Mouse (Mus musculus) cerebellum, adult 2 months (tissue): ENCODE data around the gene Mettl7a2. TPM values are rescaled to one million over a fixed set of nuclear protein-coding genes. Genes with fewer than 3 reads are reported as not detected.
"Not testable (repeated sequence)": the region's sequence is repeated elsewhere in the genome, so short reads cannot be mapped to it uniquely, and the experiment has no call there.

ENCODE experiments used
- DNase-seq, 2 experiments: peaks; one replicate each; pipeline ENCODE4 v3.0.0; 2021
- H3K27ac ChIP-seq: fragments of 200-500 bp; 2 replicates; pipeline ENCODE4 v1.5.1; 2012; ENCODE audit warnings: low read length, control low read depth, inconsistent platforms; ENCODE audit not compliant: insufficient read depth
- H3K27me3 ChIP-seq: fragments of 200-500 bp; 2 replicates; pipeline ENCODE4 v1.6.1; 2012; ENCODE audit warnings: inconsistent platforms, mild to moderate bottlenecking, low read length, moderate library complexity; ENCODE audit not compliant: control insufficient read depth, insufficient read depth
- H3K4me1 ChIP-seq: fragments of 200-500 bp; 2 replicates; pipeline ENCODE4 v1.6.1; 2011; ENCODE audit warnings: low read length; ENCODE audit not compliant: control insufficient read depth, insufficient read depth
- H3K4me3 ChIP-seq: fragments of 200-500 bp; replicated peaks from 2 replicates; pipeline ENCODE3; 2011; ENCODE audit warnings: mild to moderate bottlenecking, low read depth, low read length, control low read depth; ENCODE audit not compliant: insufficient read depth
- CTCF ChIP-seq: fragments of 200-500 bp; IDR thresholded peaks from 2 replicates; pipeline ENCODE4 v1.5.1; 2011; ENCODE audit warnings: low read depth, mild to moderate bottlenecking, control low read depth, low read length, moderate library complexity, borderline replicate concordance; ENCODE audit not compliant: insufficient read depth
- POLR2A ChIP-seq: fragments of 200-500 bp; IDR thresholded peaks from 2 replicates; pipeline ENCODE4 v1.6.1; 2011; ENCODE audit warnings: low read length, control low read depth, borderline replicate concordance; ENCODE audit not compliant: insufficient read depth
- WGBS: fragments of 180-500 bp; shearing (Covaris S2); methylation state at CpG from one replicate; pipeline ENCODE4 v1.1.7; 2018; 5-methylcytosine and 5-hydroxymethylcytosine counted together
- polyA plus RNA-seq: library from polyadenylated mRNA; depleted of rRNA; stranded (reverse); fragments of >200 nt; gene quantifications from 2 replicates; pipeline ENCODE4 v1.2.3, GENCODE M21; 2012

Gene Mettl7a2
- polyA plus RNA-seq, 1 experiment = not detected

GRCm38 (mm10) chr15:100349496-100349895 is 3.5 kb upstream of the Mettl7a2 start:
- no peaks in the 10 kb centered on the region for H3K27me3 ChIP-seq
- H3K27ac ChIP-seq = no peak overlapping the region
- no peak overlapping the region for H3K4me3 ChIP-seq
- no peak for TF ChIP-seq CTCF
- TF ChIP-seq POLR2A = no peak
- 63% methylated on average over 2 of the region's 2 CpGs for WGBS
- H3K4me1 ChIP-seq = no peaks in the 10 kb centered on the region
- no peak for DNase-seq

DNA sequence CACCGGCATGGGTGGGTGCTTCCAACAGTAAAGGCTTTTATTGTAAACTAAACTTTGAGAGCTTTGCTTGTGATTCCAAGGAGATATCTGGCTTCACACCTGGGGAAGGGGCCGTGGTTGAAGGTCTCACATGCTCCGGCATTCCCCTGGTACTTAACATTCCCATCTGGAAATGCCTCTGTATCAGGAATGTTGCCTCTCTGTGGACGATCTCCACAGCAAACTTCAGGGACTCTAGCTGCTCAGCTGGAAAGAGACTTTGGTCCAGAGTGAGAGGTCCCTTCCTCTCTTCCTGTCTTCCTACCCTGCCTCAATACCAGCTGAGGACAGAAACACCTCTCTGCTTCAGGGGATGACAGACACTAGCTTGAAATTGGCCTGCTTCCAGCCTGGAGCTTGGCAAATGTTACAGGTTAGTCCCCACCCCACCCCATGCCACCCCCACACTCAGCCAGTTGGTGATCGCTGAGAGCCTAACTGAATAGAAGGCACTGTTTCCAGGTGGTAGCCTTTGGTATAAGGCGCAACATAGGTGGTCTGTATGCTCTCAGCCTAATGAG is 1.4 kb upstream of the Mettl7a2 start:
- WGBS = 67% methylated on average over 6 of the region's 6 CpGs
- Histone ChIP-seq H3K4me3 (no peak overlapping the region), H3K4me1 (no peaks in the 10 kb centered on the region), H3K27me3 (no peaks in the 10 kb centered on the region), H3K27ac (no peak overlapping the region)
- no peak for TF ChIP-seq CTCF
- no peak for TF ChIP-seq POLR2A
- DNase-seq = no peak

GRCm38 (mm10) chr15:100353399-100353798 is 399 bp downstream of the Mettl7a2 start:
- H3K4me3 ChIP-seq = not testable (repeated sequence)
- WGBS = 88% methylated on average over 13 of the region's 22 CpGs

DNA sequence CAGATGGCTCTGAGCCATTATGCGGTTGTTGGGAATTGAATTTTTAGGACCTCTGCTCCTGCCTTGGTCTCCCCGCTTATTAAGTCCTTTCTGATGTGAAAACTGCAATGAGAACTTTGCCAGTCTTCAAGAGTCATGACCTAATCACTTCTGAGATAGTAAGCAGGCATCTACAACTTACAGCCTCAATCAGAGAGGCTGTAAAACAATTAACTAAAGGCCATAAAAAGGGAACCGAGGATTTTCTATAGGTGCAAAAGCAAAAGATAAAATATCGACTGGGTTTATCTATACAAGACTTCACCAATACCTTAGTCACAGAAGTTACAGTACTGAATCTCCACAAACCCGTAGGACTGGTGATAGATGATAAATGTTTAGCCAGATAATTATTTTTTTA is 2.9 kb downstream of the Mettl7a2 start:
- Histone ChIP-seq H3K4me1 (no peaks in the 10 kb centered on the region), H3K27ac (no peak overlapping the region), H3K27me3 (no peaks in the 10 kb centered on the region), H3K4me3 (no peak overlapping the region)
- no peak for DNase-seq
- 89% methylated on average over 5 of the region's 5 CpGs for WGBS
- TF ChIP-seq POLR2A (no peak), CTCF (no peak)

More at GRCm38 (mm10) chr15:100353399-100353798, 399 bp downstream of the Mettl7a2 start:
- not testable (repeated sequence) for H3K27me3 ChIP-seq, H3K4me1 ChIP-seq, DNase-seq, H3K27ac ChIP-seq

DNA sequence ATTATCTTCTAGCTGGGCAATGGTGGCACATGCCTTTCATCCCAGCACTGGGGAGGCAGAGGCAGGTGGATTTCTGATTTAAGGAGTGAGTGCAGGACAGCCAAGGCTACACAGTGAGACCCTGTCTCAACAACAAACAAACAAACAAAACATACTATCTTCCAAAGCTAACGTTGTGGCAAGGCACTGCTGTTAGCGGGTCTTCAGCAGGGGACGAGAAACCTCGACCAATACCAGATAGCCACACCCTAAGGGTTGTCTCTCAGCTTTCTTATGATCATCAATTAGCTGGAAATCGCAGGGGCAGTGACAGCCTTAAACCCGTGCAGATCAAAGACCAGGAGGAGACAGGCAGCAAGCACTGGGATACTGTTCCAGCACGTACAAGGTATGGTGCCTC is 11.2 kb downstream of the Mettl7a2 start, which contains the start of gene Higd1c:
Gene Higd1c (plus strand): TSS at position 301 of the 400 bp plus-strand sequence.
- H3K4me3 ChIP-seq = no peak within 1 kb of the TSS
- no peak within 1 kb of the TSS for H3K27ac ChIP-seq
- WGBS = 83% methylated on average over 7 of the region's 7 CpGs
- TF ChIP-seq CTCF (no peak), POLR2A (no peak)
- H3K27me3 ChIP-seq = no peaks in the 10 kb centered on the region
- no peak for DNase-seq
- no peaks in the 10 kb centered on the region for H3K4me1 ChIP-seq

- H3K27ac ChIP-seq, DNase-seq, H3K4me3 ChIP-seq, H3K27me3 ChIP-seq, H3K4me1 ChIP-seq: not testable (repeated sequence)
- WGBS = 69% methylated on average over 9 of the region's 9 CpGs
Observed at GRCm38 (mm10) chr15:100365967-100366366, 13.0 kb downstream of the Mettl7a2 start.

DNA sequence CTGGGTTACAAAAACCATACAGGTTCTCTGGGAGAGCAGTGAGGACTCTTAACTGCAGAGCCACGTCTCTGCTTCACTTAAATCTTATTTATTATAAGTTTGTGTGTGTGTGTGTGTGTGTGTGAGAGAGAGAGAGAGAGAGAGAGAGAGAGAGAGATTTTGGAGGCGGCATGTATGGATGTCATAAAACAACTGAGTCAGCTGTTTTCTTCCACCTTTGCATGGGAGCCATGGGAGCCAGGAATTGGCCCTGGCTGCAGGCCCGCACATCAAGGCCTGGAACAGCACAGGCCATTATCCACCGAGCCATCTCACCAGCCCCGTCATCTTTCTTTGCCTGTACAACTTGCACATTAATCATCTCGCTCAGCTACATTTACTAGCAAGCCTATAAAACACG is 14.1 kb downstream of the Mettl7a2 start:
- no peaks in the 10 kb centered on the region for H3K4me1 ChIP-seq
- H3K27me3 ChIP-seq = no peaks in the 10 kb centered on the region
- H3K27ac ChIP-seq = no peak overlapping the region
- DNase-seq = no peak
- TF ChIP-seq POLR2A = no peak
- TF ChIP-seq CTCF = no peak
- 81% methylated on average over 7 of the region's 7 CpGs for WGBS
- H3K4me3 ChIP-seq = no peak overlapping the region

DNA sequence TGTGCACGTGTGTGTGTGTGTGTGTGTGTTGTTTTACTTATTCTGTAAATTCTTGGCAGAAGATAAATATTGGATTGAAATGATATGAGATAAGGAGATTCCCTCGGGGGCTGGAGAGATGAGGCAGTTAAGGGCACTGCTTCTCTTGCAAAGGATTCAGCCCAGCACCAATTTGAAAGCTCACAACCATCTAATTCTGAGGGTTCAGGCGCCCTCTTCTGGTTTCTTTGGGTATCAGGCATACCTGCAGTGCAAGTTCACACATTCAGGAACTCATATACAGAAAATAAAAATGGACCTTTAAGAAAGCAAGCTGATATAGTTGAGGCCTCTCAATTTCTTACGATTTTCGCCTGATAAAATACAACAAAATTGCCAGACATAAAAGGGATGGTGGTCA is 22.1 kb downstream of the Mettl7a2 start:
- WGBS = 40% methylated on average over 5 of the region's 5 CpGs
- Histone ChIP-seq H3K27me3 (no peaks in the 10 kb centered on the region), H3K27ac (no peak overlapping the region), H3K4me1 (no peaks in the 10 kb centered on the region; the same call in 1 of the 2 replicates), H3K4me3 (no peak overlapping the region)
- DNase-seq = peak; percentile 54 to 59
- TF ChIP-seq CTCF (peak; percentile 41), POLR2A (no peak)

GRCm38 (mm10) chr15:100377847-100378505 is 25.0 kb downstream of the Mettl7a2 start:
- not testable (repeated sequence) for DNase-seq, H3K4me3 ChIP-seq, H3K4me1 ChIP-seq, H3K27me3 ChIP-seq, H3K27ac ChIP-seq
- WGBS = 25% methylated on average over 4 of the region's 9 CpGs
